Mouse (Mus musculus): ENCODE results near the gene Cdc37. TPM values are rescaled to one million over a fixed set of nuclear protein-coding genes. Genes with fewer than 3 reads are reported as not detected.

The Cdc37 gene
- polyA plus RNA-seq, 1 experiment from 2014 or later = 215 TPM

Other genes with a start within 250 kb of the Cdc37 start
- gene Dnmt1, start 190.1 kb downstream of the Cdc37 start, polyA plus RNA-seq (2015; fragmentation: Nextera tagmentation; extraction: Ambion mirVana) = 73.4 and 78.1 TPM in 2 replicates
- gene S1pr2, start 173.2 kb downstream of the Cdc37 start, polyA plus RNA-seq (2015; fragmentation: Nextera tagmentation; extraction: Ambion mirVana) = 11.3 and 11.7 TPM in 2 replicates
- 93.4 and 110 TPM in 2 replicates for gene Mrpl4, start 147.2 kb downstream of the Cdc37 start, polyA plus RNA-seq (2015; fragmentation: Nextera tagmentation; extraction: Ambion mirVana)
- 3.3 and 3.9 TPM in 2 replicates for gene Icam1, start 134.0 kb downstream of the Cdc37 start, polyA plus RNA-seq (2015; fragmentation: Nextera tagmentation; extraction: Ambion mirVana)
- gene Icam4, start 120.6 kb downstream of the Cdc37 start, polyA plus RNA-seq (2015; fragmentation: Nextera tagmentation; extraction: Ambion mirVana) = 0.27 TPM in 2 replicates
- gene Icam5, start 117.9 kb downstream of the Cdc37 start, polyA plus RNA-seq (2015; fragmentation: Nextera tagmentation; extraction: Ambion mirVana) = 1.8 TPM in 2 replicates
- 0.86 and 3.1 TPM in 2 replicates for gene Zglp1, start 82.9 kb downstream of the Cdc37 start, polyA plus RNA-seq (2015; fragmentation: Nextera tagmentation; extraction: Ambion mirVana)
- gene Gm49373, start 76.9 kb downstream of the Cdc37 start, polyA plus RNA-seq (2015; fragmentation: Nextera tagmentation; extraction: Ambion mirVana) = 1.9 and 2.4 TPM in 2 replicates
- 70.1 and 70.5 TPM in 2 replicates for gene Fdx1l, start 76.4 kb downstream of the Cdc37 start, polyA plus RNA-seq (2015; fragmentation: Nextera tagmentation; extraction: Ambion mirVana)
- 2.2 and 2.3 TPM in 2 replicates for gene Gm38431, start 58.0 kb downstream of the Cdc37 start, polyA plus RNA-seq (2015; fragmentation: Nextera tagmentation; extraction: Ambion mirVana)
- 35.0 and 36.1 TPM in 2 replicates for gene Raver1, start 58.0 kb downstream of the Cdc37 start, polyA plus RNA-seq (2015; fragmentation: Nextera tagmentation; extraction: Ambion mirVana)
- 12.5 TPM in 2 replicates for gene Tyk2, start 18.7 kb downstream of the Cdc37 start, polyA plus RNA-seq (2015; fragmentation: Nextera tagmentation; extraction: Ambion mirVana)
- gene Pde4a, start 15.7 kb upstream of the Cdc37 start, polyA plus RNA-seq (2015; fragmentation: Nextera tagmentation; extraction: Ambion mirVana) = 42.7 and 44.5 TPM in 2 replicates
- 75.4 and 78.7 TPM in 2 replicates for gene Keap1, start 89.4 kb upstream of the Cdc37 start, polyA plus RNA-seq (2015; fragmentation: Nextera tagmentation; extraction: Ambion mirVana)
- gene S1pr5, start 98.5 kb upstream of the Cdc37 start, polyA plus RNA-seq (2015; fragmentation: Nextera tagmentation; extraction: Ambion mirVana) = 2.8 and 4.2 TPM in 2 replicates
- 54.7 and 55.7 TPM in 2 replicates for gene Atg4d, start 115.3 kb upstream of the Cdc37 start, polyA plus RNA-seq (2015; fragmentation: Nextera tagmentation; extraction: Ambion mirVana)
- gene Kri1, start 138.0 kb upstream of the Cdc37 start, polyA plus RNA-seq (2015; fragmentation: Nextera tagmentation; extraction: Ambion mirVana) = 17.1 and 20.8 TPM in 2 replicates
- 87.3 and 92.1 TPM in 2 replicates for gene Cdkn2d, start 141.4 kb upstream of the Cdc37 start, polyA plus RNA-seq (2015; fragmentation: Nextera tagmentation; extraction: Ambion mirVana)
- 1.1 and 1.2 TPM in 2 replicates for gene Ap1m2, start 162.4 kb upstream of the Cdc37 start, polyA plus RNA-seq (2015; fragmentation: Nextera tagmentation; extraction: Ambion mirVana)
- 63.3 and 70.0 TPM in 2 replicates for gene Slc44a2, start 170.7 kb upstream of the Cdc37 start, polyA plus RNA-seq (2015; fragmentation: Nextera tagmentation; extraction: Ambion mirVana)
- gene Ilf3, start 217.9 kb upstream of the Cdc37 start, polyA plus RNA-seq (2015; fragmentation: Nextera tagmentation; extraction: Ambion mirVana) = 246 and 256 TPM in 2 replicates